In genomic region chr14:55814885-55815284, GRCm38 (mm10) we compare ENCODE assay signal across 8 mouse cellular contexts. TPM values are rescaled to one million over a fixed set of nuclear protein-coding genes. Genes with fewer than 3 reads are reported as not detected.
DNase-seq lines count a peak whose midpoint lies in the region; ATAC-seq and TF ChIP-seq lines count a peak whose summit lies in the region.

No protein-coding gene starts in this region.

- H3K4me1 ChIP-seq in embryonic facial prominence, embryonic 10.5 days: peaks cover 10% of the 10 kb centered on the region; the same call in 1 of the 2 replicates
- H3K4me1 ChIP-seq in heart, embryonic 13.5 days: peaks cover 5% of the 10 kb centered on the region; the same call in 1 of the 2 replicates
- H3K4me1 ChIP-seq in kidney, embryonic 16.5 days (ENCODE audit: insufficient read depth, low read length): peaks cover 9% of the 10 kb centered on the region; the same call in 1 of the 2 replicates
- H3K4me1 ChIP-seq in liver, postnatal 0 days (ENCODE audit: insufficient read depth): no peaks in the 10 kb centered on the region
- no peaks in the 10 kb centered on the region for H3K4me1 ChIP-seq in neural tube, embryonic 14.5 days (ENCODE audit: control insufficient read depth, insufficient read depth, low read length)

- no peaks in the 10 kb centered on the region for H3K9me3 ChIP-seq in embryonic facial prominence, embryonic 10.5 days
- H3K9me3 ChIP-seq in heart, embryonic 13.5 days: no peaks in the 10 kb centered on the region
- no peaks in the 10 kb centered on the region for H3K9me3 ChIP-seq in kidney, embryonic 16.5 days (ENCODE audit: low read length)
- H3K9me3 ChIP-seq in liver, postnatal 0 days (ENCODE audit: low read length): no peaks in the 10 kb centered on the region
- no peaks in the 10 kb centered on the region for H3K9me3 ChIP-seq in neural tube, embryonic 14.5 days (ENCODE audit: control insufficient read depth, low read length)

- TF ChIP-seq EP300 in liver, postnatal 0 days (IDR thresholded peaks at IDR 0.05; ENCODE audit: low read depth): no peak

- H3K9ac ChIP-seq in heart, embryonic 13.5 days: peak overlapping the region; percentile 78
- peak overlapping the region; percentile 68 for H3K9ac ChIP-seq in kidney, embryonic 16.5 days (replicated peaks; ENCODE audit: low read length)
- H3K9ac ChIP-seq in liver, postnatal 0 days (replicated peaks): no peak overlapping the region
- peak overlapping the region; percentile 53 for H3K9ac ChIP-seq in neural tube, embryonic 14.5 days (replicated peaks; ENCODE audit: low read depth, low read length)

- no peak for ATAC-seq in heart, embryonic 13.5 days (ENCODE audit: extremely low read depth, insufficient number of reproducible peaks, low FRiP score, low TSS enrichment)
- peak; percentile 70; the same call in 1 of the 2 replicates for ATAC-seq in kidney, embryonic 16.5 days (ENCODE audit: low FRiP score, low TSS enrichment)
- ATAC-seq in liver, postnatal 0 days: peak; percentile 76
- peak; percentile 88 for ATAC-seq in neural tube, embryonic 14.5 days (ENCODE audit: low read depth)

- H3K27ac ChIP-seq in embryonic facial prominence, embryonic 10.5 days (replicated peaks): peak overlapping the region; percentile 70; the same call in 1 of the 2 replicates
- 0 out of 2 replicates have a peak overlapping the region, but pooled peaks have one; percentile 37 for H3K27ac ChIP-seq in heart, embryonic 13.5 days (replicated peaks)
- peak overlapping the region; percentile 38; the same call in 1 of the 2 replicates for H3K27ac ChIP-seq in kidney, embryonic 16.5 days (ENCODE audit: low read length)
- no peak overlapping the region for H3K27ac ChIP-seq in liver, postnatal 0 days (ENCODE audit: low read depth)
- no peak overlapping the region for H3K27ac ChIP-seq in neural tube, embryonic 14.5 days (ENCODE audit: low read depth, low read length)

- H3K4me3 ChIP-seq in embryonic facial prominence, embryonic 10.5 days: peak overlapping the region; percentile 64
- H3K4me3 ChIP-seq in heart, embryonic 13.5 days: peak overlapping the region; percentile 56
- H3K4me3 ChIP-seq in kidney, embryonic 16.5 days (ENCODE audit: low read length): peak overlapping the region; percentile 59
- peak overlapping the region; percentile 38 for H3K4me3 ChIP-seq in liver, postnatal 0 days (ENCODE audit: low read depth, low read length)
- peak overlapping the region; percentile 41 for H3K4me3 ChIP-seq in neural tube, embryonic 14.5 days (ENCODE audit: low read depth, low read length)

- DNase-seq in urinary bladder, postnatal 14 days (ENCODE audit: low spot score): peak; percentile 87
- no peak for DNase-seq in urinary bladder, postnatal 10 days (ENCODE audit: low spot score)
- DNase-seq in embryonic facial prominence, embryonic 10.5 days (ENCODE audit: low spot score): peak; percentile 82
- peak; percentile 51 for DNase-seq in liver, postnatal 0 days
- DNase-seq in urinary bladder, postnatal 25 days (ENCODE audit: low spot score): peak; percentile 69

- 21% methylated on average over 16 of the region's 16 CpGs for WGBS in embryonic facial prominence, embryonic 10.5 days
- WGBS in heart, embryonic 13.5 days: 28% methylated on average over 16 of the region's 16 CpGs
- WGBS in kidney, embryonic 16.5 days: 18% methylated on average over 16 of the region's 16 CpGs
- 28% methylated on average over 16 of the region's 16 CpGs for WGBS in liver, postnatal 0 days (ENCODE audit: insufficient replicate concordance)
- 29% methylated on average over 16 of the region's 16 CpGs for WGBS in neural tube, embryonic 14.5 days

- peak overlapping the region; percentile 75 for H3K4me2 ChIP-seq in heart, embryonic 13.5 days
- H3K4me2 ChIP-seq in kidney, embryonic 16.5 days (replicated peaks; ENCODE audit: low read depth, low read length): peak overlapping the region; percentile 75
- H3K4me2 ChIP-seq in liver, postnatal 0 days (ENCODE audit: low read depth, low read length): peak overlapping the region; percentile 67
- H3K4me2 ChIP-seq in neural tube, embryonic 14.5 days (ENCODE audit: low read depth, low read length): peak overlapping the region; percentile 68

- no peak for TF ChIP-seq CTCF in liver, postnatal 0 days (IDR thresholded peaks at IDR 0.05; ENCODE audit: low read depth)

- H3K27me3 ChIP-seq in embryonic facial prominence, embryonic 10.5 days (replicated peaks; ENCODE audit: low read depth, poor library complexity, severe bottlenecking): no peaks in the 10 kb centered on the region
- H3K27me3 ChIP-seq in heart, embryonic 13.5 days (replicated peaks): no peaks in the 10 kb centered on the region; the same call in 1 of the 2 replicates
- H3K27me3 ChIP-seq in kidney, embryonic 16.5 days (ENCODE audit: insufficient read depth, low read length): no peaks in the 10 kb centered on the region
- no peaks in the 10 kb centered on the region for H3K27me3 ChIP-seq in liver, postnatal 0 days (ENCODE audit: insufficient read depth, low read length)
- no peaks in the 10 kb centered on the region for H3K27me3 ChIP-seq in neural tube, embryonic 14.5 days (ENCODE audit: control insufficient read depth, insufficient read depth, low read length)

- H3K36me3 ChIP-seq in embryonic facial prominence, embryonic 10.5 days (replicated peaks): no peaks in the 10 kb centered on the region
- no peaks in the 10 kb centered on the region for H3K36me3 ChIP-seq in heart, embryonic 13.5 days
- no peaks in the 10 kb centered on the region for H3K36me3 ChIP-seq in kidney, embryonic 16.5 days (ENCODE audit: insufficient read depth, low read length)
- no peaks in the 10 kb centered on the region for H3K36me3 ChIP-seq in liver, postnatal 0 days (replicated peaks; ENCODE audit: insufficient read depth, low read length)
- H3K36me3 ChIP-seq in neural tube, embryonic 14.5 days (ENCODE audit: control insufficient read depth, insufficient read depth, low read length): no peaks in the 10 kb centered on the region

RNA-seq across cellular contexts. Expression of gene Nfatc4, which starts 8.1 kb away (rescaled TPM):
- polyA plus RNA-seq in embryonic facial prominence, embryonic 10.5 days (2016; fragmentation: Nextera tagmentation; extraction: Ambion mirVana): 94.5 and 113 TPM in 2 replicates
- 12.5 and 14.0 TPM in 2 replicates for polyA plus RNA-seq in heart, embryonic 13.5 days (2015; fragmentation: Nextera tagmentation; extraction: Ambion mirVana)
- 38.2 and 38.7 TPM in 2 replicates for polyA plus RNA-seq in kidney, embryonic 16.5 days (2015; fragmentation: Nextera tagmentation; extraction: Ambion mirVana)
- polyA plus RNA-seq in liver, postnatal 0 days (2015; fragmentation: Nextera tagmentation; extraction: Ambion mirVana): 0.41 and 0.63 TPM in 2 replicates
- polyA plus RNA-seq in neural tube, embryonic 14.5 days (2014; fragmentation: Nextera tagmentation; extraction: Ambion mirVana): 5.5 and 10.4 TPM in 2 replicates

RNA-seq across cellular contexts. Expression of gene Ripk3, which starts 26.2 kb away (rescaled TPM):
- 21.4 and 24.1 TPM in 2 replicates for polyA plus RNA-seq in embryonic facial prominence, embryonic 10.5 days (2016; fragmentation: Nextera tagmentation; extraction: Ambion mirVana)
- polyA plus RNA-seq in heart, embryonic 13.5 days (2015; fragmentation: Nextera tagmentation; extraction: Ambion mirVana): 18.8 and 20.6 TPM in 2 replicates
- polyA plus RNA-seq in kidney, embryonic 16.5 days (2015; fragmentation: Nextera tagmentation; extraction: Ambion mirVana): 39.3 and 43.4 TPM in 2 replicates
- polyA plus RNA-seq in liver, postnatal 0 days (2015; fragmentation: Nextera tagmentation; extraction: Ambion mirVana): 9.6 and 10.3 TPM in 2 replicates
- polyA plus RNA-seq in neural tube, embryonic 14.5 days (2014; fragmentation: Nextera tagmentation; extraction: Ambion mirVana): 1.9 and 2.2 TPM in 2 replicates

RNA-seq across cellular contexts. Expression of gene Adcy4, which starts 31.0 kb away (rescaled TPM):
- 10.7 and 11.4 TPM in 2 replicates for polyA plus RNA-seq in embryonic facial prominence, embryonic 10.5 days (2016; fragmentation: Nextera tagmentation; extraction: Ambion mirVana)
- polyA plus RNA-seq in heart, embryonic 13.5 days (2015; fragmentation: Nextera tagmentation; extraction: Ambion mirVana): 17.7 TPM in 2 replicates
- 16.7 and 19.7 TPM in 2 replicates for polyA plus RNA-seq in kidney, embryonic 16.5 days (2015; fragmentation: Nextera tagmentation; extraction: Ambion mirVana)
- polyA plus RNA-seq in liver, postnatal 0 days (2015; fragmentation: Nextera tagmentation; extraction: Ambion mirVana): 1.5 and 1.7 TPM in 2 replicates
- polyA plus RNA-seq in neural tube, embryonic 14.5 days (2014; fragmentation: Nextera tagmentation; extraction: Ambion mirVana): 1.9 and 3.9 TPM in 2 replicates

RNA-seq across cellular contexts. Expression of gene Nynrin, which starts 38.9 kb away (rescaled TPM):
- polyA plus RNA-seq in embryonic facial prominence, embryonic 10.5 days (2016; fragmentation: Nextera tagmentation; extraction: Ambion mirVana): 36.0 and 38.1 TPM in 2 replicates
- 16.5 and 18.2 TPM in 2 replicates for polyA plus RNA-seq in heart, embryonic 13.5 days (2015; fragmentation: Nextera tagmentation; extraction: Ambion mirVana)
- 22.5 and 25.1 TPM in 2 replicates for polyA plus RNA-seq in kidney, embryonic 16.5 days (2015; fragmentation: Nextera tagmentation; extraction: Ambion mirVana)
- 0.63 and 0.70 TPM in 2 replicates for polyA plus RNA-seq in liver, postnatal 0 days (2015; fragmentation: Nextera tagmentation; extraction: Ambion mirVana)
- polyA plus RNA-seq in neural tube, embryonic 14.5 days (2014; fragmentation: Nextera tagmentation; extraction: Ambion mirVana): 5.8 and 10.2 TPM in 2 replicates

RNA-seq across cellular contexts. Expression of gene Ltb4r1, which starts 49.1 kb away (rescaled TPM):
- polyA plus RNA-seq in embryonic facial prominence, embryonic 10.5 days (2016; fragmentation: Nextera tagmentation; extraction: Ambion mirVana): 0.10 and 0.35 TPM in 2 replicates
- 0.48 and 0.71 TPM in 2 replicates for polyA plus RNA-seq in heart, embryonic 13.5 days (2015; fragmentation: Nextera tagmentation; extraction: Ambion mirVana)
- polyA plus RNA-seq in kidney, embryonic 16.5 days (2015; fragmentation: Nextera tagmentation; extraction: Ambion mirVana): 0.54 and 0.92 TPM in 2 replicates
- polyA plus RNA-seq in liver, postnatal 0 days (2015; fragmentation: Nextera tagmentation; extraction: Ambion mirVana): 21.6 and 22.0 TPM in 2 replicates
- polyA plus RNA-seq in neural tube, embryonic 14.5 days (2014; fragmentation: Nextera tagmentation; extraction: Ambion mirVana): 0.19 and 0.24 TPM in 2 replicates

Comparison
In these comparisons a context has a peak if more than half of its experiments do, and no peak if none do; other contexts are left out.
1. H3K27ac ChIP-seq: peak in embryonic facial prominence, embryonic 10.5 days (single experiment), heart, embryonic 13.5 days (single experiment) and kidney, embryonic 16.5 days (single experiment); none in liver, postnatal 0 days (single experiment) and neural tube, embryonic 14.5 days (single experiment).
2. Peak in every context shown above with its lines, with median percentiles within 50 percentile points of each other: H3K4me3 ChIP-seq and H3K4me2 ChIP-seq.